Mouse (Mus musculus) adrenal gland, postnatal 36 days (tissue): ENCODE measurements around the gene Tspan15. TPM values are rescaled to one million over a fixed set of nuclear protein-coding genes. Genes with fewer than 3 reads are reported as not detected.

Source experiments
- microRNA-seq: library from miRNA; unstranded; fragments of <30 nt; microRNA quantifications from one replicate; pipeline ENCODE4 v1.2.0, GENCODE M21; 2021
- total RNA-seq, 2 experiments: library from RNA; stranded (reverse); gene quantifications; 2 replicates each; pipeline ENCODE4 v1.2.3; 2021

The Tspan15 gene
- total RNA-seq, 2 experiments from 2014 or later: 21.1 to 22.7 TPM

Small RNA genes lying within 50 kb of the gene (microRNA-seq; reads per million reads assigned to microRNA genes)
- 1.00 reads per million for gene Mir7662

Other genes starting within 250 kb of the Tspan15 start
- gene Neurog3, start 98.2 kb downstream of the Tspan15 start, total RNA-seq: not detected
- gene Fam241b, start 87.3 kb downstream of the Tspan15 start, total RNA-seq: 1 to 10 TPM; 2.2 to 5.5 TPM
- 10 to 100 TPM; 21.9 to 46.0 TPM for gene Tacr2, start 21.2 kb upstream of the Tspan15 start, total RNA-seq
- 10 to 100 TPM; 25.3 to 25.9 TPM for gene Hk1, start 148.7 kb upstream of the Tspan15 start, total RNA-seq
- gene Hkdc1, start 191.2 kb upstream of the Tspan15 start, total RNA-seq: not detected
- gene 4930507D05Rik, start 218.2 kb upstream of the Tspan15 start, total RNA-seq: under 1 TPM; 0.43 to 0.53 TPM
- 10 to 100 TPM; 28.9 to 34.1 TPM for gene Supv3l1, start 218.5 kb upstream of the Tspan15 start, total RNA-seq